Mouse (Mus musculus): ENCODE measurements around the gene Gstm1. TPM values are rescaled to one million over a fixed set of nuclear protein-coding genes. Genes with fewer than 3 reads are reported as not detected.
A peak's percentile ranks its signal among the peaks of the same experiment; 100 is the strongest.

Gstm1 gene
- polyA plus RNA-seq, 1 experiment from 2014 or later: 391 TPM

GRCm38 (mm10) chr3:107964656-107965308, 53.0 kb downstream of the Gstm1 start:
- WGBS (ENCODE audit: missing documents): 53% methylated on average over 5 of the region's 5 CpGs

GRCm38 (mm10) chr3:107964026-107964425, 53.7 kb downstream of the Gstm1 start:
- Histone ChIP-seq H3K27ac (peak overlapping the region; percentile 27), H3K4me3 (ENCODE audit: inconsistent target) (no peak overlapping the region), H3K79me2 (ENCODE audit: inconsistent target) (no peaks in the 10 kb centered on the region), H3K36me3 (ENCODE audit: inconsistent target) (no peaks in the 10 kb centered on the region)
- 96% methylated on average over 4 of the region's 4 CpGs for WGBS (ENCODE audit: missing documents)

More at GRCm38 (mm10) chr3:107964656-107965308, 53.0 kb downstream of the Gstm1 start:
- Histone ChIP-seq H3K36me3 (ENCODE audit: inconsistent target) (no peaks in the 10 kb centered on the region), H3K79me2 (ENCODE audit: inconsistent target) (no peaks in the 10 kb centered on the region), H3K4me3 (ENCODE audit: inconsistent target) (no peak overlapping the region), H3K27ac (peak overlapping the region; percentile 27)

Other genes with a start within 250 kb of the Gstm1 start
- gene Eps8l3, start 140.7 kb downstream of the Gstm1 start, polyA plus RNA-seq (2018): not detected in 3 replicates
- 10.0 to 14.8 TPM (median 14.2 TPM) in 3 replicates for gene Gstm5, start 122.2 kb downstream of the Gstm1 start, polyA plus RNA-seq (2018)
- 0.27 to 0.37 TPM in 2 of 3 replicates, not detected in the other for gene Gstm7, start 86.2 kb downstream of the Gstm1 start, polyA plus RNA-seq (2018)
- not detected in 3 replicates for gene Gstm6, start 74.2 kb downstream of the Gstm1 start, polyA plus RNA-seq (2018)
- not detected in 3 replicates for gene Gstm3, start 48.7 kb downstream of the Gstm1 start, polyA plus RNA-seq (2018)
- gene Gstm2, start 31.5 kb downstream of the Gstm1 start, polyA plus RNA-seq (2018): 5.8 to 12.2 TPM (median 10.0 TPM) in 3 replicates
- 10.1 to 17.6 TPM (median 15.1 TPM) in 3 replicates for gene Gstm4, start 26.9 kb upstream of the Gstm1 start, polyA plus RNA-seq (2018)
- 7.1 to 19.1 TPM (median 17.7 TPM) in 3 replicates for gene Ampd2, start 68.7 kb upstream of the Gstm1 start, polyA plus RNA-seq (2018)
- gene Gnat2, start 74.8 kb upstream of the Gstm1 start, polyA plus RNA-seq (2018): not detected in 3 replicates
- 64.3 to 104 TPM (median 77.4 TPM) in 3 replicates for gene Gnai3, start 128.2 kb upstream of the Gstm1 start, polyA plus RNA-seq (2018)
- gene Gpr61, start 136.9 kb upstream of the Gstm1 start, polyA plus RNA-seq (2018): not detected in 3 replicates
- gene Amigo1, start 168.4 kb upstream of the Gstm1 start, polyA plus RNA-seq (2018): 0.90 to 2.1 TPM (median 1.1 TPM) in 3 replicates
- gene Cyb561d1, start 183.2 kb upstream of the Gstm1 start, polyA plus RNA-seq (2018): 7.2 to 11.4 TPM (median 8.4 TPM) in 3 replicates
- gene Atxn7l2, start 193.0 kb upstream of the Gstm1 start, polyA plus RNA-seq (2018): 1.9 to 3.0 TPM (median 2.4 TPM) in 3 replicates
- 0.04 TPM in 1 of 3 replicates, not detected in the others for gene Sypl2, start 208.7 kb upstream of the Gstm1 start, polyA plus RNA-seq (2018)
- 106 to 127 TPM (median 113 TPM) in 3 replicates for gene Psma5, start 239.0 kb upstream of the Gstm1 start, polyA plus RNA-seq (2018)

Measured in macrophage (primary cell).